Mouse (Mus musculus) kidney, adult 2 months (tissue): Measurements from ENCODE around the gene Gm43552.

Experiments used
- CTCF ChIP-seq: fragments of 200-500 bp; conservative IDR thresholded peaks from 2 replicates; pipeline ENCODE4 v1.5.1; 2011; ENCODE audit warnings: low read depth, mild to moderate bottlenecking, control low read depth, low read length, moderate library complexity, mixed read lengths; ENCODE audit not compliant: insufficient read depth, insufficient read length
- POLR2A ChIP-seq: fragments of 200-500 bp; IDR thresholded peaks from one replicate; pipeline ENCODE4 v1.6.1; 2011; ENCODE audit warnings: low read depth, low read length, control low read depth

DNA sequence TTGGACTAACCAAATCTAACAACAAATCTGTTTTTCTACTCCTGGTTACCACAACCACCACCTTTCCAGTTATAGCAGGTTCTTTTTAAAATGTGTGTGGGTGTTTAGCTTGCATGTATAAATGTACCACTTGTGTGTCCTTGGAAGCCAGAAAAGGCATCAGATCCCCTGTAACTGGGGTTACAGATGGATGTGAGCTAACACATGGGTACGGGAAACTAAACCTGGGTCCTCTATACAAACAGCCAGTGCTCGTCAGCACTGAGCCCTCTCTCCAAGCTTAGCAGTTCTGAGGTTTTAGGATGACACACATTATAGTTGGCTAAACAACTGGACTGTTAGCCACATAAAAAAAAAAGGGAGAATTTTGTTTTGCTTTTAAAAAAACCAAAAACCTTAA is 106.9 kb downstream of the Gm43552 start:
- TF ChIP-seq CTCF (no peak), POLR2A (no peak)
